Mouse (Mus musculus) B cell, adult 2 months (primary cell): ENCODE data around the gene Ppip5k2.
"Not testable (repeated sequence)": the region's sequence is repeated elsewhere in the genome, so short reads cannot be mapped to it uniquely, and the experiment has no call there.

Experiments
- DNase-seq, 2 experiments: peaks; one replicate each; pipeline ENCODE4 v3.0.0; 2022

Ppip5k2 gene

DNA sequence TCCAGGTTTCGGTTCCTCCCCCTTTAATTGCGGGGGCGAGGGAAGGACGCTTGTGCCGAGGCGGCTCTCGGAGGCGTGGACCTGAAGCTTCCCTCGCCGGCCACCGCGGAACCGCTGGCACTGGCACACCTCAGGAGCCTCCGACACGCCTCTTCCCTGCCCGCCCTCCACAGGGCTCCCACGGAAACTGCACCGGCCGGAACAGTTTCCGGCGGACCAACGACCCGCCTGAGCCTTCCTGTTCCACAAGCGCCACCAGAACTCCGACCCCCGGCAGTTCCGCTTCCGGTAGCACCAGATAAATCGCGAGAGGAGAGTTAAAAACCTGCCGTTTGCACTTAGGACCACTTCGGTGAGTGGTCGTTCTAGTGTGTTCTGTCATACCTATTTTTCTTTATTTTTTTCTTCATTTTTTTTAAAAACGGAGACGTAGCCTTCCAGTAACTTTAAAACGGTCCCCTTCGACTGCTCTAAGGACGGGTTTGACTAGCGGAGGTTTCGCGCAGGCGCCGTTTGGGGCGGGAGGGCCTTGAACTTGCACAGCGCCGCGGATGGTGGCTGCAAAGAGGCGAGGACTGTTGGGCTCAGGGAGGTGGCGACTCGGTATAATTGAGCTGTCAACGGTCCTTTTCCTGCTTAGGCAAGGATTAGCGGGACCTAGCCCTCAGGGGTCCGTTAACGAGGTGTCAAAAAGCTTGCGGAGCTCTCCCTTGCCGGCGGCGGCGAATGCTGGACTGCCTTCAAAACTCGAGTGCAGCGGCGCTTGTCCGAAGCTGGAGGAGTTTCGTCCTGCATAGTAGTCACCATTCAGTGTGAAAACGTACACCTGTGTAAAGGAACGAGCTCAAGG lies at the start of gene Ppip5k2, which contains the start of gene Gin1:
Gene Ppip5k2 (minus strand): TSS at position 508 of the 850 bp plus-strand sequence.
Gene Gin1 (plus strand): TSS at position 269 of the 850 bp plus-strand sequence.
- peak; percentile 95 for DNase-seq

DNA sequence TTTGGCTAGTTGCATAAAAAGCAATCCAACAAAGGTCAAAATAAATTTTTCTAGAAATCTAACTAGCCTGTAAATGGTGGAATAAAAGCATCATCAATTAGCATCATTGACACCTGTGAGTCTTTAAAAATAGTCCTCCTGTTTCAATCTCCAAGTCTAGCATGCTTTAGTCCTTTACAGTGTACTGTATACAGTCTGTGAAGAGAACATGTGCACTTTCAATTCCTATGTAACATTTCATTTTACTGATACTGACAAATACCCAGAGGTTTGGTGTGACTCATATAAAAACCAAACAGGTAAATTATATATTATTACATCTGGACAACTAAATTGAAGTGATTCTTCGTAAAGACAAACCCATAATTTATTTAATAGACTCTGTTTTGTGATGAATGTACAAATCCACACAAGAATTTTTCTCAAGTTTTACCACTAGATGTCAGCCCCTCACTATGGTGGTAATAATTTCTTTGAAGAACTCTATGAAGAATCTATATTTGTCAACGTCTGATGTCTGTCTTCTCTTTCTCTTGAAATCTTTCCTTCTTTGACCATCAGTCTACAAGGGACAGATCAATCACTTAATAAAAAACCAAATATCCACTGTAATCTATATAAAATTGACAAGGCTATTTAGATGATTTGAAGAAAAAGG lies 39.2 kb upstream of the Ppip5k2 start:
- DNase-seq = no peak

DNA sequence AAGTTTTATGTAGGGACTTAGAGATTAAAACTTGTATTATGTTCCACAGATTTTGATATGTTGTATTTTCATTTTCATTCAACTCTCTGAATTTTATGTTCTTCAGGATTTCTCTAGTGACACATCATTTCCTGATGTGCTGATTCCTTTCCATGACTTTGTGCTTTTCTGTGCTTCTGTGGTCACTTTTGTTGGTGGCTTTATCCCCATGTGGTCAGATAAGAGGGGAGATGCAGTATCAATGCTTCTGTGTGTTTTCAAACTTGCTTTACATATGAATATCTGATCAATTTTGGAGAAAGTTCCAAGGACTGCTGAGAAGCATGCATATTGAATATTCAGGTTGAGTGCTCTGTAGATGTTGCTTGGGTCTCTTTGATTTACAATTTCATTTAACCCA lies 34.3 kb upstream of the Ppip5k2 start:
- no peak for DNase-seq

- no peak for DNase-seq
These were observed 32.1 kb upstream of the Ppip5k2 start for GRCm38 (mm10) chr1:97802207-97802902.

GRCm38 (mm10) chr1:97795936-97796335 lies 25.7 kb upstream of the Ppip5k2 start:
- DNase-seq = no peak

- no peak for DNase-seq
These were observed 23.9 kb upstream of the Ppip5k2 start for GRCm38 (mm10) chr1:97794110-97794509.

- DNase-seq = no peak
These were observed 18.3 kb upstream of the Ppip5k2 start for GRCm38 (mm10) chr1:97788490-97788889.

GRCm38 (mm10) chr1:97787674-97788073 lies 17.5 kb upstream of the Ppip5k2 start:
- DNase-seq = no peak

GRCm38 (mm10) chr1:97785685-97786393 lies 15.6 kb upstream of the Ppip5k2 start:
- DNase-seq = no peak

DNA sequence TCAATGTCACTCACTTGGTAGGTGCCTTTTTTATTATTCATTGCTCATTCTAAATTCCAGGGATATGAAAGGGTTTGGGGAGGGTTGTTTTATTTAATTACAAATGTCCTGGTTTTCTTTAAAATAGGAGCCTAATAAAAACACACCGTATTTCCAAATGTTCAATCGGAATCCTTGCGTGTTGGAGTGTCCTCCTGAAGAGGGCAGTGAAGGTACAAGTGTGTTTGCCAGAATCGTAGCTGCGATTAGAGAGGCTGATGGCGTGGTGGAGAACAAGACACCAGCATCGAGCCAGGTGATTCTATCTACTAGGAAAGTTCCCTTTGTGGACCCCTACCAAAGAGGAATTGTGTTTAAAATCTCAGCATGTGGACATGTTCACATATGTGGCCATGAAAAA lies 14.7 kb upstream of the Ppip5k2 start:
- DNase-seq = no peak

- no peak for DNase-seq
These were observed 11.5 kb upstream of the Ppip5k2 start for GRCm38 (mm10) chr1:97781674-97782073.

- no peak for DNase-seq
These were observed 3.8 kb upstream of the Ppip5k2 start for GRCm38 (mm10) chr1:97773973-97774372.

GRCm38 (mm10) chr1:97773362-97773761 lies 3.2 kb upstream of the Ppip5k2 start:
- no peak for DNase-seq

- DNase-seq = no peak
These were observed 1.5 kb upstream of the Ppip5k2 start for GRCm38 (mm10) chr1:97771727-97772126.

- no peak for DNase-seq
These were observed 907 bp upstream of the Ppip5k2 start for GRCm38 (mm10) chr1:97771118-97771517.

- DNase-seq = no peak
These were observed 812 bp downstream of the Ppip5k2 start for GRCm38 (mm10) chr1:97769294-97769903.

- no peak for DNase-seq
These were observed 1.3 kb downstream of the Ppip5k2 start for GRCm38 (mm10) chr1:97768906-97769293.

DNA sequence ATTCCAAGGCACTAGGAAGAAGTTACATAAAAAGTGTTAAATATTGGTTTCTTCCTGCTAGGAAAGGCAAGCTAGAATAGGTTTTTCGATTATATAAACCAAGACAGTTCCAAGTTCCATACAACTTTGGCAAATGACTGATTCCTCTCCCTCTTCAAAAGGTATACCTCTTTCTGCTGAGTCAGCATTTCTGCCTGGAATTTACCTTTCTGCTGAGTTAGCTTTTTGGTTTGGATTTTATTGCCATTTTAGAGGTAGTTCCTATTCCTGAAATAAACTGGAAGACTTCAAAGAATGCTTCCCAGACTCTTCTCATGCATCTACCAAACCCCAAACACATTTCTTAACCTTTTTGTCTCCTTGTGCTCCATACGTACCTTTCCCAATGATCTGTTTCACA lies 2.1 kb downstream of the Ppip5k2 start:
- no peak for DNase-seq

DNA sequence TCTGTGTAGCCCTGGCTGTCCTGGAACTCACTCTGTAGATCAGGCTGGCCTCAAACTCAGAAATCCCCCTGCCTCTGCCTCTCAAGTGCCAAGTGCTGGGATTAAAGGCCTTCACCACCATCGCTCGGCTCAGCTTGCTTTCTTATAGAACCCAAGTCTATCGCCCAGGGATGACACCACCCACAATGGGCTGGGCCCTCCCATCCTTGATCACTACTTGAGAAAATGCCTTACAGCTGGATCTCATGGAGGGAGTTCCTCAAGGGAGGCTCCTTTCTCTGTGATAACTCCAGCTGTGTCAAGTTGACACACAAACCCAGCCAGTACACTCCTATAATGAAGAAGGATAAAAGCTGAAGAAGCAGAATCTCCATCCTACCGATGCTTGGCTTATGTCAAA lies 4.5 kb downstream of the Ppip5k2 start:
- DNase-seq = not testable (repeated sequence)

GRCm38 (mm10) chr1:97761477-97761876 lies 8.7 kb downstream of the Ppip5k2 start:
- DNase-seq = no peak

- no peak for DNase-seq
These were observed 9.6 kb downstream of the Ppip5k2 start for GRCm38 (mm10) chr1:97760598-97760997.

DNA sequence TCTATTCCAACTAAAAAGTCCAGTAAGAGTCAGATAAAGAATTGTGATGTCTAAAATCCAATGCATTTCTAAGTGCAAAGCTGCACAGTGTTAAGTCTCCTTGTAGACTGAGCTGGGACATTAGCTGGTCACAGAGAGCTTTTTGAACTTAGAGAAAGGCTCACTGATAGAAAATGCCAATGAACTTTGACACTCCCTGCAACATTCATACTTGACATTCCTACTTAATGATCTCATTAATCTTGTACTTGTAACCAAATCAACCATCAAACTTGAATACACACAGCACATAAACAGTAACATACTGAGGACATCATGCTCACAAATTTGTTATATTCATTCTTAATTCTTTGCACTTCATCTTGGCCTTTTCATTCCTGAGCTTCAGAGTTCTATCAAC lies 10.4 kb downstream of the Ppip5k2 start:
- no peak for DNase-seq
